Mouse (Mus musculus): ENCODE results near the gene Mical3. TPM values are rescaled to one million over a fixed set of nuclear protein-coding genes. Genes with fewer than 3 reads are reported as not detected.
A peak's percentile ranks its signal among the peaks of the same experiment; 100 is the strongest.

The Mical3 gene
- total RNA-seq, 2 experiments from 2014 or later, result 123 to 140 TPM

- intact Hi-C loops (cut with DNase I), result no loop called here
- no peak for DNase-seq (ENCODE audit: low spot score)
These were observed 18.6 kb upstream of the Mical3 start for GRCm38 (mm10) chr6:121149420-121149819.

DNA sequence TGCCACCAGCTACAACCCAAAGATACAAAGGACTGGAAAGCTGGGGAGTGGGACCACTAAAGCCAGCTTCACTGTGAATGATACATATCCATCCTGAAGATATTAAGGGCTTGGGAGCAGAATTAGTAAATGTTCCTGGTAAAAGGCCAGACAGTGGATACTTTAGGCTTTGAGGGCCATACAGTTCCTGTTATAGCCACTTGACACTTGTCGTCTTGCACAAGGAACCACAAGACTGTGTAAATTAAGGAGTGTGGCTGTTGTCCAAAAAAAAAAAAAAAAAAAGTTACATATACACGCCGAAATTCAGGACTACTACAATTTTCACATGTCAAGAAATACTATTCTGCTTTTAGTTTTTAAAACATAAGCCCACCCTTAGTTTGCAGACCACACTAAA is 17.6 kb upstream of the Mical3 start:
- DNase-seq (ENCODE audit: low spot score), result no peak
- intact Hi-C loops (cut with DNase I), result no loop called here

- DNase-seq (ENCODE audit: low spot score), result no peak
- intact Hi-C loops (cut with DNase I), result no loop called here
These were observed 16.0 kb upstream of the Mical3 start for GRCm38 (mm10) chr6:121146798-121147197.

DNA sequence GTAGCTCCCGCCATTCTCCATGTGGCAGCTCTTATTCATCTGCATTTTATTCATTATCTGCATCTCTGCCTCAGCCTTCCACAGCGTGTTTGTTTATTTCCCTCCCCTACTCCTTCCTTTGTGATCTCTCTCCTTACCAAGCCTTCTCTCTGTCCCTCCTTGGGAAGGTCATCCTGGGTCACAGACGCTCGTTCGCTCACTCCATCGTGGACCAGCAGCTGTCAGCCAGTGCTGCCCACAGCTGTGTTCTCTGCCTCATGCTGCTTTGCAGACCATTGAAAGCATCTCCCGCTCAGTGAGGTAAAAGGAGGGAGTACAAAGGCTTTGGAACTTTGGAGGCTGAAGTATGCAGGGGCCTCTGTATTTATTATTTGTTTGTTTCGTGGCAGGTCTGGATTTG is 15.1 kb upstream of the Mical3 start:
- no peak for DNase-seq (ENCODE audit: low spot score)
- intact Hi-C loops (cut with DNase I), result no loop called here

GRCm38 (mm10) chr6:121145010-121145604 is 14.3 kb upstream of the Mical3 start:
- intact Hi-C loops (cut with DNase I), result no loop called here
- DNase-seq (ENCODE audit: low spot score), result no peak

DNA sequence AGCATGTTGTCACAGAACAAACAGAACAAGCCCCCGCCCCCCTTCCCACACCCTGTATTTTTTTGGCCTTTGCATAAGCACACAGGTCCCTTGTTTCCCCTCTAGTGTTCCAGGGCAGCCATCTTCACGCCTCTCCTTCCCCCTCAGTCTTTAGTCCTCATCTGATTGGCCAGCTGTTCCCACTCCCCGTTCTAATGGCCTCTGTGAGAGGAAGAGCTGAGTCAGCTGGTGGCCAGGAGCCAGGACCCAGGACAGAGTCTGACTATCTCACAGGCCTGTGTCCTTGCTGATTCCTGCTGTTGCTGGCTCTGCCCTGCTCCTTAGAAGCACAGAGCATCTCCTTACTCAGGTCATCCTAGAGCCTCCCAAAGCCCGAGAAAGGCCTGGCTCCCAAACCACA is 13.3 kb upstream of the Mical3 start:
- intact Hi-C loops (cut with DNase I), result no loop called here
- no peak for DNase-seq (ENCODE audit: low spot score)

DNA sequence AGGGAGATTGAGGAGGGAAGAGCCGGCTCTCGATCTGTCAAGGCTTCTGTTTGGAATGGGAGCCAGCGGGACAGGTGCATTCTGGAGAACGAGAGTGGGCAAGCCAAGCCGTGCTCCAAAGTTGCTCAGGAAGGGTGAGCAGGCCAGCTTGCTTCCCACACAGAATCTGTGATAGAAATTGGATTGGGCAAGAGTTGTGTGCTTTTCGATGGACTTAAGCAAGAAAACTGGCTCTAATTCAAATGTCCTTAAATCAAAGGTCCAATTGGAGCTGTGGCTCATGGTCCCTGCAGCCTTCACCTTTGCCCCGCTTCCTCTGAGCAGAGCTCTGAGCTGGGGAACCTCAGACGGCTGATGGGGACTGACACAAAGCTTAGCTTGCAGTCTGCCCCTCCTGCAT is 12.6 kb upstream of the Mical3 start:
- DNase-seq (ENCODE audit: low spot score), result no peak
- intact Hi-C loops (cut with DNase I), result no loop called here

DNA sequence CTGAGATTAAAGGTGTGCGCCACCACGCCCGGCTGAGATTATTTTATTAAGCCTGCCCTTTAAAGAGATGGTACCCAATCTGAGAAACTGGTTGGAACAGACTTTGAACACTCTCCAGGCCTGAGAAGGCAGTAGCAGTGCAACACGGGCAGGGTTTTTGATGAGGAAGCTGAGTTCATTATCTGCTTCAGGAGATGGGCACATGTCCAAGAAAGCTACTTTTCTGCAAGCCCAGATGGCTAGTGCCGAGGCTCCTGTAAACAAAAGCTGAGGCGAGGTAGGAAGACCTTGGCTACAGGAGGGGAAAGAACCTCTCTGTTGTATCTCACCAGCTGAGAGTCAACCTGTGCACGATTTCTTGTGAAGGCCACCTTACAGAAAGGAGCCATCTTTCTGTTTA is 11.5 kb upstream of the Mical3 start:
- intact Hi-C loops (cut with DNase I), result no loop called here
- DNase-seq (ENCODE audit: low spot score), result no peak

GRCm38 (mm10) chr6:121139271-121139670 is 8.5 kb upstream of the Mical3 start:
- intact Hi-C loops (cut with DNase I), result loop anchor here (10.0 kb wide), 1 partner anchor 244 kb away; no protein-coding TSS in a partner anchor
- DNase-seq (ENCODE audit: low spot score), result no peak

- intact Hi-C loops (cut with DNase I), result loop anchor here (10.0 kb wide), 1 partner anchor 244 kb away; no protein-coding TSS in a partner anchor
- no peak for DNase-seq (ENCODE audit: low spot score)
These were observed 7.7 kb upstream of the Mical3 start for GRCm38 (mm10) chr6:121138338-121139040.

DNA sequence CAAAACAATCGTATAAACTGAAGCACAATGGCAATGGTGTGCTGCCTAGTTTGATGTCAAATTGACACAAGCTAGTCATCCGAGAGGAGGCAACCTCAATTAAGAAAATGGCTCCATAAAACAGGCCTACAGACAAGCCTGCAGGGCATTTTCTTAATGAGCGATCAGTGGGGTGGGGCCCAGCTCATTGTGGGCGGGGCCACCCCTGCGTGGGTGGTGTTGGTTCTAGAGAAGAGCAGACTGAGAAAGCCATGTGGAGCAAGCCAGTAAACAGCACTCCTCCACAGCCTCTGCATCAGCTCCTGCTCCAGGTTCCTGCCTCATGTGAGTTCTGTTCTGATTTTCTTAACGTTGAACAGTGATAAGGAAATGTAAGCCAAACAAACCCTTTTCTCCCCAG is 6.4 kb upstream of the Mical3 start:
- intact Hi-C loops (cut with DNase I), result loop anchor here (10.0 kb wide), 1 partner anchor 242 kb away; no protein-coding TSS in a partner anchor
- no peak for DNase-seq (ENCODE audit: low spot score)

DNA sequence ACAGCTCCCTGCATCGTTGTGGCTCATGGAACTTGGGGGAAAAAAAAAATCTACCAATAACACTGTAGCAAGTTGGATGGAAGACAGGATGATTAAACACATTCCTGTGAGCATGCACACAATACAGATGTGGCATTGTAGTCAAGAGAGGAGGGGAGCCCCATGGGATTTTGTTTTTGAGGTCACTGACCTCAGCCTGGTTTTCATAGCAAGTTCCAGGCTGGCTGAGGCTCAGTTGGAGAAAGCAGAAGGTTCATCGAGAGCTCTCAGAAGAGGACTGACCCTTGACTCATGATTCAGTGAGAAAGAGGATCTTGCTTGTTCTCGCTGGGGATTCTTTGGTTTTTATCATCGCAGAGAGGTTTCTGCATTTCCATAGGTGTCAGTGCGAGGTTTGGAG is 4.1 kb upstream of the Mical3 start:
- intact Hi-C loops (cut with DNase I), result loop anchor here (10.0 kb wide), 1 partner anchor 240 kb away; no protein-coding TSS in a partner anchor
- DNase-seq (ENCODE audit: low spot score), result no peak

DNA sequence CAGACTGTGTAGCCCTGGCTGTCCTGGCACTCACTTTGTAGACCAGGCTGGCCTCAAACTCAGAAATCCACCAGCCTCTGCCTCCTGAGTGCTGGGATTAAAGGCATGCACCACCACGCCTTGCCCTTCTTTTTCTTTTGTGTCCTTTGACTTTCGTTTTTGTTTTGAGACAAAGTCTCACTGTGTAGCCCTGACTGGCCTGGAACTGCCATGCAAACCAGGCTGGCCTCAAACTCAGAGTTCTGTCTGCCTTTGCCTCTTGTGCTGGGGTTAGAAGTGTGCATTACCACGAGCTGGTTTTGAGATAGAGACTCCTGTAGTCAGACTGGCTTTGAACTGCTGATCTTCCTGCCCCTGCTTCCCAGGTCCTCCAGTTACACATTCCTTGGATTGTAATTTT is 3.5 kb upstream of the Mical3 start:
- intact Hi-C loops (cut with DNase I), result loop anchor here (10.0 kb wide), 1 partner anchor 239 kb away; no protein-coding TSS in a partner anchor

GRCm38 (mm10) chr6:121130039-121130705 is 627 bp downstream of the Mical3 start:
- intact Hi-C loops (cut with DNase I), result loop anchor here (1.0 to 10.0 kb wide), 4 partner anchors 49 to 235 kb away; no protein-coding TSS in a partner anchor

More for the DNA sequence above, 3.5 kb upstream of the Mical3 start:
- DNase-seq (ENCODE audit: low spot score), result no peak

GRCm38 (mm10) chr6:121129506-121129905 is 1.3 kb downstream of the Mical3 start:
- no peak for DNase-seq (ENCODE audit: low spot score)
- intact Hi-C loops (cut with DNase I), result no loop called here

More at GRCm38 (mm10) chr6:121130039-121130705, 627 bp downstream of the Mical3 start:
- peak; percentile 66 for DNase-seq (ENCODE audit: low spot score)

DNA sequence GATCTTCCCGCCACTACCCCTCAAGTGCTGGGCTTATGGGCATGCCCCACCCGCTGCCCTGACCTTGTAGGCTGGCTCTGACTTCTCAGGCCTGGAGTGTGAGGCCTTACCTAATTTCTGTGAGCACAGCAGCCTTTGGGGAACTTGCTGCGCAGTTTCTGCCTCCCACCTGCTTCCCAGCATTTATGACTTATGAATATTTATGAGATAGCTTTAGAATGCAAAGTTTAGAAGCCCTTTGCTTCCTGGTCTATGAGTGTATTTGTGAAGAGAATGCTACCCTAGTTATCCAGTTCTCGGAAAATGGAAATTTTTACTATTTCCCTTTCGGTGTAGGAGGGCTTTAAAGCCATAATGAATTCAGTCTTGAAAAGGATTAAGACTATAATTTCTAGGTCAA is 2.1 kb downstream of the Mical3 start:
- DNase-seq (ENCODE audit: low spot score), result no peak
- intact Hi-C loops (cut with DNase I), result no loop called here

DNA sequence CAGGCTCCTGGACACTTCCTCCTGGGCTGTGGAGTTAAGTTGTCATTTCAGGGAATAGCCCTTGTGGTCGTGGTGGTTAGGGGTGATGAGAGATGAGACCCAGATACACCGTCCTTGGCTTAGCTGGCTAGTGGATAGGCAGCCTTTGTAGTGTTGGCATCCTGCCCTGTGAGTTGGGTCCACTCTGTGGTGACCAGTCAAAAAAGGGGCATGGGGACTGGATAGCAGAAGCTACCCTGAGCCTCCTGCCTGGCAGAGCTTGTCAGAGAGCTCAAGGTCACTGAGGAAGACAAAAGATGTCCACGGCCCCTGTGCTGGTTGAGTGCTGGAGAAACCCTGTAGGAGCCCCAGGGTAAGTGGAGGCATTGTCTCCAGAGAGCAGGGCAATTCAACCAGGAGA is 3.1 kb downstream of the Mical3 start:
- intact Hi-C loops (cut with DNase I), result no loop called here

GRCm38 (mm10) chr6:121126202-121126601 is 4.6 kb downstream of the Mical3 start:
- DNase-seq (ENCODE audit: low spot score), result no peak
- intact Hi-C loops (cut with DNase I), result no loop called here

More for the DNA sequence above, 3.1 kb downstream of the Mical3 start:
- no peak for DNase-seq (ENCODE audit: low spot score)

DNA sequence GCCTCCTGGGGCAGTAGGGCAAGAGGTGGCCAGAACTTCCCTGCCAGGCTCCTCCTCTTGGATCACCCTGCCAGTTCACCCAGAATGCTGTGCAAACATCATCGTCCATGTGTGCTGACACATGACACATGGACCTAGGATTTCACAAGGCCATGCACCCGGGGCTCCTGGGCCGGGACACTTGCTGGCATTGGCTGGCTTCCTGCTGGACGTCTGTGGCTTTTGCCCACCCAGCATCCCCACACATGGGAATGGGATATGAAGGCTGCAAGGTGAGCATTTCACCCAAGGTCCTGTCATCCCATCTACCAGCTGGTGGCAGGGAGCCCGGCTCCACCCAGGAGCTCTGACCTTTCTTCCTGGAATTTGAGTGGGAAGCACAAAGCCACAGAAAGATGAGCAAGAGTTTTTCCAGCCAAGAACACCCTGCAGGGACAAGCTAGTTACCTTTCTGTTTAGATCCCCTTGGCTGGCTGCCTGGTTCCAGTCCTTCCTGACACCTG is 8.0 kb downstream of the Mical3 start:
- intact Hi-C loops (cut with DNase I), result no loop called here
- no peak for DNase-seq (ENCODE audit: low spot score)

DNA sequence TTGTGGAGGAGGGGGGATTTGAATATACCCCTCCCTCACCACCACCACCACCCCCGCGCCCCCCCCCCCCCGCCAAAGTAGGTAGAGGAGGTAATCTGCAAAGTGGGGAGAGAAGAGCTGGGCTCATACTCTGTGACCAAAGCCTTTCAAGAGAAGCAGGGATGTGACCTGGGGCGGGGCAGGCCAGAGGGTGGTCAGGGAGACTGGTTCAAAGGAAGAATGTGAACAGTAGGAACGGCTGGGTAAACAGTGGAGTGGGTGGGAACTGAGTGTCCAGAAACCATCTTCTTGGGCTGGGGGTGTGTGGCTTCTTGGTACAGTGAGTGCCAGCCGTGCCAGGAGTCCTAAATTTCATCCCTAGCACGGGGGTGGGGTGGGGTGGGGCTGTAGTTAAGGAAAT is 10.0 kb downstream of the Mical3 start:
- no peak for DNase-seq (ENCODE audit: low spot score)
- intact Hi-C loops (cut with DNase I), result no loop called here
